15 mouse cellular contexts compared by ENCODE assay signal in the genomic region with DNA sequence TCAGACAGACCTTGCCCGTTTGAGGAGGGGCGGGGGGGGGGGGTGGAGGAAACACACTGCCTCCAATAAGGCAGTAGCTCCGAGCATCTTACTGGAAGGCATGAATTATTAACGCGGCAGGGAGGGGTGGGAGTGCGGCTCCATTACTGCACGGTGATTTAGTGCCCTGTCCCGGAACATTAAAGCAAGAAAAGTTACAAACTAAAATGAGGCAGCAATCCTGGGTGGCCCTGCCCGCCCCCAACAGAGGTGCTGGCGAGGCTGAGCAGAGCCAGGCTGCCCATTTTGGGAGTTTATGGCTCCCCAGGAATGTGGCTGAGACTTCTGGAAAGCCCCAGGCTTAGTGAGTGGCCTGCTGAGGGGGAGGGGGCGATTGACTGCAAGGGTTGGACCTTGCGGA. TPM values are rescaled to one million over a fixed set of nuclear protein-coding genes. Genes with fewer than 3 reads are reported as not detected.
A peak's percentile ranks its signal among the peaks of the same experiment; 100 is the strongest.
DNase-seq lines count a peak whose midpoint lies in the region; ATAC-seq lines count a peak whose summit lies in the region.
"Had no signal": no experiment of that assay in that cellular context is flagged by ENCODE, and none has a peak within 500 bp of the region (broad histone marks: within the 10 kb centered on the region; RNA-seq: fewer than 3 reads in every experiment).

No protein-coding gene starts in this region.

- 82% methylated on average over 12 of the region's 12 CpGs for WGBS in liver, embryonic 12.5 days (ENCODE audit: insufficient replicate concordance)
- 73% methylated on average over 12 of the region's 12 CpGs for WGBS in liver, embryonic 11.5 days
- 52% methylated on average over 12 of the region's 12 CpGs for WGBS in stomach, embryonic 16.5 days

- 0 out of 2 replicates have a peak overlapping the region, but pooled peaks have one; percentile 5 for H3K27ac ChIP-seq in liver, embryonic 12.5 days
- H3K27ac ChIP-seq in liver, embryonic 11.5 days (ENCODE audit: low read depth, low read length), result no peak overlapping the region
- no peak overlapping the region; the same call in 1 of the 2 replicates for H3K27ac ChIP-seq in stomach, embryonic 16.5 days (ENCODE audit: low read length)

- DNase-seq in liver, embryonic 11.5 days (ENCODE audit: low spot score), result no peak
- DNase-seq in forelimb bud, embryonic 11.5 days (ENCODE audit: low read depth, low spot score), result peak; percentile 82
- DNase-seq in kidney, postnatal 25 days, result peak; percentile 41 to 60
- DNase-seq in urinary bladder, postnatal 36 days (ENCODE audit: low spot score in 2 of 2), result no peak
- no peak for DNase-seq in thymus, postnatal 36 days
- DNase-seq: adrenal gland, adult 2 months; cerebellum, postnatal 25 days; heart, adult 2 months; heart, postnatal 4 days; left cerebral cortex, postnatal 4 days; lung, postnatal 10 days; midbrain, embryonic 14.5 days had no signal

- peaks cover 33% of the 10 kb centered on the region for H3K36me3 ChIP-seq in liver, embryonic 12.5 days
- H3K36me3 ChIP-seq in liver, embryonic 11.5 days (ENCODE audit: control insufficient read depth, insufficient read depth, low read length), result peaks cover 6% of the 10 kb centered on the region; the same call in 1 of the 2 replicates
- H3K36me3 ChIP-seq in stomach, embryonic 16.5 days (ENCODE audit: control insufficient read depth, insufficient read depth, low read length), result no peaks in the 10 kb centered on the region

- H3K27me3 ChIP-seq in liver, embryonic 12.5 days (replicated peaks), result no peaks in the 10 kb centered on the region
- no peaks in the 10 kb centered on the region for H3K27me3 ChIP-seq in liver, embryonic 11.5 days (replicated peaks; ENCODE audit: control insufficient read depth, insufficient read depth, low read length)
- no peaks in the 10 kb centered on the region for H3K27me3 ChIP-seq in stomach, embryonic 16.5 days (ENCODE audit: control insufficient read depth, insufficient read depth, low read length)

- H3K4me2 ChIP-seq in liver, embryonic 12.5 days, result no peak overlapping the region
- no peak overlapping the region for H3K4me2 ChIP-seq in liver, embryonic 11.5 days
- H3K4me2 ChIP-seq in stomach, embryonic 16.5 days (ENCODE audit: low read depth, low read length), result no peak overlapping the region

- H3K4me1 ChIP-seq in liver, embryonic 12.5 days, result peaks cover 41% of the 10 kb centered on the region
- peaks cover 28% of the 10 kb centered on the region for H3K4me1 ChIP-seq in liver, embryonic 11.5 days (replicated peaks; ENCODE audit: control insufficient read depth, insufficient read depth, low read length)
- peaks cover 25% of the 10 kb centered on the region for H3K4me1 ChIP-seq in stomach, embryonic 16.5 days (ENCODE audit: control insufficient read depth, insufficient read depth, low read length)

- ATAC-seq in liver, embryonic 12.5 days, result no peak
- ATAC-seq in liver, embryonic 11.5 days (replicated peaks; ENCODE audit: low FRiP score), result no peak
- peak; percentile 31; the same call in 1 of the 2 replicates for ATAC-seq in stomach, embryonic 16.5 days (ENCODE audit: insufficient read depth, low FRiP score)

- H3K9me3 ChIP-seq in liver, embryonic 12.5 days (replicated peaks), result no peaks in the 10 kb centered on the region
- no peaks in the 10 kb centered on the region for H3K9me3 ChIP-seq in liver, embryonic 11.5 days (ENCODE audit: control insufficient read depth, low read length)
- no peaks in the 10 kb centered on the region for H3K9me3 ChIP-seq in stomach, embryonic 16.5 days (replicated peaks; ENCODE audit: control insufficient read depth, low read length)

- H3K4me3 ChIP-seq in liver, embryonic 12.5 days, result no peak overlapping the region
- H3K4me3 ChIP-seq in liver, embryonic 11.5 days (ENCODE audit: low read depth, low read length), result no peak overlapping the region
- no peak overlapping the region for H3K4me3 ChIP-seq in stomach, embryonic 16.5 days (replicated peaks; ENCODE audit: low read length)
- H3K4me3 ChIP-seq: erythroblast, embryonic 14.5 days; heart, adult 2 months had no signal

- no peak overlapping the region for H3K9ac ChIP-seq in liver, embryonic 12.5 days
- no peak overlapping the region for H3K9ac ChIP-seq in liver, embryonic 11.5 days (ENCODE audit: low read depth, low read length)
- no peak overlapping the region for H3K9ac ChIP-seq in stomach, embryonic 16.5 days (ENCODE audit: low read length)

RNA-seq across cellular contexts. Expression of a gene that starts 14.2 kb away (rescaled TPM):
- 9.1 and 10.0 TPM in 2 replicates for polyA plus RNA-seq in liver, embryonic 12.5 days (2016; fragmentation: Nextera tagmentation; extraction: Ambion mirVana)
- polyA plus RNA-seq in liver, embryonic 11.5 days (2014; fragmentation: Nextera tagmentation; extraction: Ambion mirVana), result 16.4 and 17.6 TPM in 2 replicates
- 10.9 and 14.8 TPM in 2 replicates for polyA plus RNA-seq in stomach, embryonic 16.5 days (2015; fragmentation: Nextera tagmentation; extraction: Ambion mirVana)

RNA-seq across cellular contexts. Expression of a gene that starts 19.8 kb away (rescaled TPM):
- polyA plus RNA-seq in liver, embryonic 12.5 days (2016; fragmentation: Nextera tagmentation; extraction: Ambion mirVana), result 0.90 and 0.91 TPM in 2 replicates
- 1.9 and 2.0 TPM in 2 replicates for polyA plus RNA-seq in liver, embryonic 11.5 days (2014; fragmentation: Nextera tagmentation; extraction: Ambion mirVana)
- 0.44 and 0.45 TPM in 2 replicates for polyA plus RNA-seq in stomach, embryonic 16.5 days (2015; fragmentation: Nextera tagmentation; extraction: Ambion mirVana)
- polyA plus RNA-seq: erythroblast, embryonic 14.5 days had no signal

RNA-seq across cellular contexts. Expression of a gene that starts 27.6 kb away (rescaled TPM):
- polyA plus RNA-seq in liver, embryonic 12.5 days (2016; fragmentation: Nextera tagmentation; extraction: Ambion mirVana), result 13.8 and 14.6 TPM in 2 replicates
- 13.2 and 13.9 TPM in 2 replicates for polyA plus RNA-seq in liver, embryonic 11.5 days (2014; fragmentation: Nextera tagmentation; extraction: Ambion mirVana)
- polyA plus RNA-seq in stomach, embryonic 16.5 days (2015; fragmentation: Nextera tagmentation; extraction: Ambion mirVana), result 28.8 and 29.5 TPM in 2 replicates

RNA-seq across cellular contexts. Expression of a gene that starts 46.5 kb away (rescaled TPM):
- 107 and 112 TPM in 2 replicates for polyA plus RNA-seq in liver, embryonic 12.5 days (2016; fragmentation: Nextera tagmentation; extraction: Ambion mirVana)
- 162 and 172 TPM in 2 replicates for polyA plus RNA-seq in liver, embryonic 11.5 days (2014; fragmentation: Nextera tagmentation; extraction: Ambion mirVana)
- 128 and 129 TPM in 2 replicates for polyA plus RNA-seq in stomach, embryonic 16.5 days (2015; fragmentation: Nextera tagmentation; extraction: Ambion mirVana)

Comparison
In these comparisons a context has a peak if more than half of its experiments do, and no peak if none do; other contexts are left out.
1. DNase-seq: peak in forelimb bud, embryonic 11.5 days (single experiment) and kidney, postnatal 25 days (2 of 2); none in liver, embryonic 11.5 days (single experiment), urinary bladder, postnatal 36 days (0 of 2) and thymus, postnatal 36 days (0 of 2).